Mouse (Mus musculus) testis, postnatal 14 days (tissue): ENCODE measurements around the gene Scand1.
A peak's percentile ranks its signal among the peaks of the same experiment; 100 is the strongest.

ENCODE experiments used
- DNase-seq: peaks from one replicate; pipeline ENCODE4 v3.0.0; 2021; ENCODE audit warnings: low spot score

The Scand1 gene

DNA sequence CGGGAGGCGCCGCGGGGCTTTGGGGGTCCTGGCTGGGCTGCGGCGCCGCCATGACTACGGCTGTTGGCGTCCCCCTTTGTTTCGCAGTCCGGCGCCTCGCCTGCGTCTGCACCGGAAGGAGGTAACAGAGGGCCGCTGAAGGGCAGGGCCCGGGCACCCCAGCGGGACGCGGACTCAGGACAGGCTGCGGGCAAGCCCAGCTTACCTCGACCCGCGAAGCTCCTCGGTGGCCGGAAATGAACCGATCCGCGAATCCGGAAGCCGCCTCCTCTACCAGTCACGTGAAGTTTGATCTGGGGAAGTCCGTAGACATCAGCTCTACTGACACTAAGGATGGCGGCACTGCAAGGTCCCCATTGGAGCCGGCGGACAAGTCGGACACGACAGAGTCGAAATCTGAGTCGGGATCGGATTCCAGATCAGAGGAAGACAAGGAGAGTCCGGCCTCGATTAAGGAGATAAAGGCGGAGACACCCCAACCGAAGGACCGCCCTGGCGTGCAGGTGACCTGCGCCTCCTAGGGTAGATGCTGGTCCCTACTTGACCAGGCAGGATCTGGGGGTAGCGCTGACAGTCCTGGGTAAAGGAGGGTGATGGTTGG lies at the start of gene Scand1, which contains the start of gene Cnbd2:
Scand1 (minus strand) TSS at position 408 of the 601 bp plus-strand sequence.
Cnbd2 (plus strand) TSS at position 3 of the 601 bp plus-strand sequence.
- peak; percentile 85 for DNase-seq

DNA sequence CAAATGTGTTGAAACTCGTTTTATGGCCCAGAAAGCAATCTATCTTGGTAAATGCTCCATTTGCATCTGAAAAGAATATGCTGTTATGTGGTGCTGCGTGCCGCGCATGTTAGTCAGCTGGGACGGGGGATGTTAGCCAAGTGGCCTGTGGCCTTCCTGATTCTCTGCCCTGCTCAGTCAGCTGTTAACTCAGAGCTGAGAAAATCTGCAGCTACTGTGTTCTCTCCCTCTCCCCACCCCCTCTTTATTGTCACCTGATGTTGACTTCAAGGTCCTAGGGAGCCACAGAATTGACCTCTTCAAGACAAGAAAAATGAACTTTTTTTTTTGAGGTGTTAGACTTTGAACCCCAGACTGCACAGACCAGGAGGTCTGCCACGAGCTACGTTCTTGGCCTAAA lies 43.5 kb upstream of the Scand1 start:
- DNase-seq = no peak

GRCm38 (mm10) chr2:156353265-156353692 lies 40.8 kb upstream of the Scand1 start:
- no peak for DNase-seq

DNA sequence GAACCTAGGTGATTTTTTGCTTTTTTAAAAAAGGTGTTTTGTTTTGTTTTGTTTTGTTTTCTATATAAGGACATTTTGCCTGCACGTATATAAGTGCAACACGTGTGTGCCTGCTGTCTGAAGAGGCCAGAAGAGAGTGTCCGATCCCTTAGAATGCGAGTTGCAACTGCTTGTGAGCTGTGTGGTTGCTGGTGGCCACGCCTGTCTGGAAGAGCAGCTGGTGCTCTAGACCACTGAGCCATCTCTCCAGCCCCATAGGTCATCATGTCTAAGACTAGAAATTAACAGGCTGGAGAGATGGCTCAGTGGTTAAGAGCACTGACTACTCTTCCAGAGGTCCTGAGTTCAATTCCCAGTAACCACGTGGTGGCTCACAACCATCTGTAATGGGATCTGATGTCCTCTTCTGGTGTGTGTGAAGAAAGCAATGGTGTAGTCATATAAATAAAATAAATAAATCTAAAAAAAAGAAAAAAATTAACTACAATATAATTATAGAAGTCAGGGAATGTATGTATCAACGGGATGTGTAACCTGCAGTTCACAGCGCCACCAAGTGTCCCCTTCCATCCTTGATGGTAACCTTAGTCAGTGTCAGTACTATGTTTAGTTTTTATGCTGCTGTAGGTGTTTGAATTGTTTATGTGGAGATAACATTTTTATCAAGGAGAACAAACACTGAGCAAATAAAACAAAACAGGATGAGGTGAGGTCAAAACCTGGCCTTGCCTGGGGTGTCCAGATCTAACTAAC lies 40.1 kb upstream of the Scand1 start:
- no peak for DNase-seq

DNA sequence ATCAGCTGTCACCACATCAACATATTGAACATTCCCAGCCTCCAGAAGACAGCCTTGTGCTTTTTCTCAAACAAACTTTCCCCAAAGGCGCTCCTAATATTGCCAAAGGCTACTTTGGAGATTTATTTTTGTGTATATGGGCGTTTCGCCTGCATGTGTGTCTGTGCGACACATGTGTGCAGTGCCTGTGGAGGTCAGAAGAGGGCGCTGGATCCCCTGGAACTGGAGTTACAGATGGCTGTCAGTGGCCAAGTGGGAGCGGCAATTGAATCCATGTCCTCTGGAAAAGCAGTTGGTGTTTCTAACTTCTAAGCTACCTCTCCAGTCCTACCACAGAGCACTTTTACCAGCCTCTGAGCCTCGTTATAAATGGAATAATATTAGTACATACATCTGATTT lies 38.7 kb upstream of the Scand1 start:
- DNase-seq = no peak

GRCm38 (mm10) chr2:156349286-156349848 lies 36.9 kb upstream of the Scand1 start:
- no peak for DNase-seq

- no peak for DNase-seq
These were observed 36.3 kb upstream of the Scand1 start for GRCm38 (mm10) chr2:156348812-156349211.

DNA sequence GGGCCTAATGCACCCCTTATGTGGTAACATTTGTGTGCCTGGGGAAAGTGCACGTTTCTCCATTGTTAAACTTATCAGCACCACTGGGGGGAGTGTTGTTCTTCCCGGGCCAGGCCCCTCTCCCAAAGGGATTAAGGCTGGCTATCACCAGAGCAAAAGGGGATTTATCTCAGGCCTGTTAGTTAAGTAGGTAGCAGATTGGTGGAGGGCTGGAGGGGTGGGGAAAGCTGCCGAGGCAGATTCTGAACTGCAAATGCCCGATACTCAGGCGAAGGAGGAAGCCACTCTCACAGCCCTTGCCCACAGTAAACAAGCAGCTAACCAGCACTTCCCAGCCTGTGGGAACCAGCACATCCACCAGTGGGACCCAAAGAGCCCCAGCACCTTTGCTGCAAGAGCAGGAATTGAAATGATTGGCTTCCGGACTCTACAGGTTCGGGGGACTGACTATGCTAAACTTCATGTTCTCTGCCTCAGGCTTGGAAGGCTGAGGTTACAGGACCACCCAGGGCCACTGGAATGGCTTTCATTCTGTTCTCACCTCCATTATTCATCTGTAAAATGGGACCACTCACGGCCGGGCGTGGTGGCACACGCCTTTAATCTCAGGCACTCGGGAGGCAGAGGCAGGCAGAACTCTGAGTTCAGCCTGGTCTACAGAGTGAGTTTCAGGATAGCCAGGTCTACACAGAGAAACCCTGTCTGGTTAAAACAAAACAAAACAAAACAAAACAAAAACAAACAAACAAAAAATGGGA lies 32.5 kb upstream of the Scand1 start:
- DNase-seq = no peak

DNA sequence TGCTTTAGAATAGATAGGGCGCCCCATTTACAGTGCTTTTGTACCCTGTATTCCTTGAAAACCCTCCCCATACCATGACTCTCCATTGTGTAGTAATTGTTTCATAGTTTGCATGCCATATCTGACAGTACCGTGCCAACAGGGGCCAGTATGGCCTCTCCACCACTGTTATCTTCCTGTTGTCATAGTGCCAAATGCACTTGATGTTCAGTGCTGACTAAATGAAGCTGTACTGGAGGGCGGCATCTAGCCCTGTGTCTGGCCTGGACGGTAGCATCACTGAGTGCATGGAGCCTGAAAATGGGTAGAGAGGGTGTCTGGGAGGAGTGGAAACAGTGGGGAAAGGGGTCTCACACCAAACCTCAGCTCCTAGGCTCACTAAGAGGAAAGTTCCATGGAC lies 27.6 kb upstream of the Scand1 start:
- DNase-seq = no peak

- DNase-seq = no peak
These were observed 19.0 kb upstream of the Scand1 start for GRCm38 (mm10) chr2:156331446-156331965.

GRCm38 (mm10) chr2:156330681-156331080 lies 18.2 kb upstream of the Scand1 start:
- no peak for DNase-seq

GRCm38 (mm10) chr2:156324681-156325080 lies 12.2 kb upstream of the Scand1 start:
- no peak for DNase-seq

DNA sequence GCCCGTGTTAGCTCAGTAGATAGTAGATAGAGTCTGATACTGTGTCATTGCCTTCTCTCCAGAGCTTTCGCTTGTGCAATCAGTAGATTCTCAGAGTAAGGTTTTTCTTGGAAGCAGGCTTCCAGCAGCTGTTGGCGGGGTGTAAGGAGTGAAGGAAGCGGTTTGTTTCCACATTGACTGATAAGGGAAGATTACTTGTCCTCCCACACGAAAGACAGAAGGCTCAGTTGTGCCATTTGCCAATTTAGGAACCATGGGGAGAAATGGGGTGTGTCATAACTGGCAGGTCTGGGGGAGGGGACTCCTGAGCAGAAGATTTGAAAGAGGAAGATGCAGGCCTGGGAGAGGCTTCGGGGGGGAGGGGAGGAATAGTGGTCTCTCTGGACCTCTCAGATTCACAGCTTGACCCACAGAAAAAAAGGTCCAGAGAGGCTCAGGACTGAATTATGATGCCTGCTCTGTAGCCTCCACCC lies 11.6 kb upstream of the Scand1 start:
- DNase-seq = peak; percentile 60

GRCm38 (mm10) chr2:156321538-156321937 lies 9.0 kb upstream of the Scand1 start:
- DNase-seq = no peak

- no peak for DNase-seq
These were observed 6.0 kb upstream of the Scand1 start for GRCm38 (mm10) chr2:156318491-156318890.

GRCm38 (mm10) chr2:156314811-156315210 lies 2.3 kb upstream of the Scand1 start:
- DNase-seq = no peak

DNA sequence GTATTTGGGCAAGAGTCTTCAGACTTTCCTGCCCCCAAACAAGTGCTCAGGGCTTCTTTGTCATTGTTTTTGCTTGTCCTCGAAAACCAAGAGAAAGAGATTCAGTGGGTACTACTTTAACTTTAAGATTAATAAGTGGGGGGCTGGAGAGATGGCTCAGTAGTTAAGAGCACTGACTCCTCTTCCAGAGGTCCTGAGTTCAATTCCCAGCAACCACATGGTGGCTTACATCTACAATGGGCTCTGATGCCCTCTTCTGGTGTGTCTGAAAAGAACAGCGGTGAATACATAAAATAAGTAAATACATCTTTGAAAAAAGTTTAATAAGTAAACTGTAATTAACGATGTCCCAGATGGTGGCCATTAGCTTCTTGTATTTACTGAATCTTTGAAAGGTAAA lies 649 bp upstream of the Scand1 start:
- DNase-seq = no peak

- DNase-seq = peak; percentile 72
These were observed 638 bp downstream of the Scand1 start for GRCm38 (mm10) chr2:156311841-156312291.

DNA sequence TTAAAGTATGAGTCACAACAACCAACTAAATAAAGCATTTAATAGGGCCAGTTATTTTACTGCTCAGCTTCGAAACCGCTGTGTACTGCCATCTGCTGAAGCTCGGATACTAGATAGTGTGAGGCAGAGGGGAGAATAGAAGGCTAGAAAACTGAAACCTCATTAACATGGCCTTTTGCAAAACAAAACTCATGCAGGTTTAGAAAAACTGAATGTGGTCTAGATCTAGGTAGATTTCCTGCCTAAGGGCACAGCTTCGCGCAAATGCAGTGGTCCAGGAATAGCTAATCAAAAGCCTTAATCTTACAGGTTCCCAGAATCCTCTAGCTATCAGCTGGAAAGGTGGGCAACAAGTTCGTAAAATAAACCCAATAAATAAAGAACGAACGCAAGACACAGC lies 1.1 kb downstream of the Scand1 start:
- DNase-seq = no peak

DNA sequence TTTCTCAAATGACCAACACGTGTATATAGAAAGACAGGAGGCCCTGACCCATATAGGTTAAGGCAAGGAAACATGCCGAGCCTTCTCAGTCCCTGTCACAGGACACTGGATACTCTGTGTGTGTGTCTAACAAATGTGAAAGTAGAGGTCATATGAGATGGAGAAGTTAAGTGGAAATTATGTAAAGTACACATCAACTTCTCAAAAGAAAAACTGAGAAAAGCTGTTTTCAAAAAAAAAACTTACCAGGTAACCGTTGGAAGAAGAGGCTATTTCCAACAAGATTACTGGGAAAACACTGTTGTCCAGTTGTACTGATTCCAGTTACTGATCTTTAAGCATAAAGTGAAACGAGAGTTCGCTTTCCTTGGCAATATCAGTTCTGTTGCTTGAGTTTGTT lies 1.6 kb downstream of the Scand1 start:
- no peak for DNase-seq

GRCm38 (mm10) chr2:156310455-156310854 lies 2.0 kb downstream of the Scand1 start:
- DNase-seq = no peak

GRCm38 (mm10) chr2:156309948-156310347 lies 2.6 kb downstream of the Scand1 start:
- DNase-seq = no peak
